ENCODE assay signal across 9 mouse cellular contexts in genomic region chr2:23021721-23022120, GRCm38 (mm10). TPM values are rescaled to one million over a fixed set of nuclear protein-coding genes. Genes with fewer than 3 reads are reported as not detected.
DNase-seq lines count a peak whose midpoint lies in the region; ATAC-seq and TF ChIP-seq lines count a peak whose summit lies in the region.
"Had no signal": no experiment of that assay in that cellular context is flagged by ENCODE, and none has a peak within 500 bp of the region (broad histone marks: within the 10 kb centered on the region; RNA-seq: fewer than 3 reads in every experiment).

No protein-coding gene starts in this region.

- H3K9ac ChIP-seq in heart, adult 2 months (ENCODE audit: low read depth, low read length) = no peak overlapping the region
- H3K9ac ChIP-seq in hindbrain, postnatal 0 days (replicated peaks; ENCODE audit: low read length) = no peak overlapping the region
- H3K9ac ChIP-seq: limb, embryonic 15.5 days had no signal

- CTCF ChIA-PET in Patski (lab: Charles Lee) = interaction anchor here (0.9 to 2.9 kb wide), 4 partner anchors 11 to 60 kb away, joined by 3 to 14 read pairs (median 3); no protein-coding TSS in a partner anchor

- H3K79me2 ChIP-seq in heart, adult 2 months (replicated peaks; ENCODE audit: control insufficient read depth, insufficient read depth, low read length) = peaks cover 18% of the 10 kb centered on the region

- 3% methylated on average over 4 of the region's 4 CpGs for WGBS in heart, adult 2 months
- WGBS in lung, adult 2 months = 6% methylated on average over 4 of the region's 4 CpGs
- whole genome bisulfite sequencing in hindbrain, postnatal 0 days = 38% methylated on average over 4 of the region's 4 CpGs

- intact Hi-C loops in heart, adult 2 months (cut with DNase I) = no loop called here

- ATAC-seq in Patski = peak; percentile 97
- no peak for ATAC-seq in hindbrain, postnatal 0 days

- H3K4me2 ChIP-seq in hindbrain, postnatal 0 days (ENCODE audit: low read depth, low read length) = no peak overlapping the region
- H3K4me2 ChIP-seq: limb, embryonic 15.5 days had no signal

- no peak for TF ChIP-seq CTCF in Patski (IDR thresholded peaks at IDR 0.05)
- no peak for TF ChIP-seq CTCF in heart, adult 2 months (IDR thresholded peaks at IDR 0.05)
- TF ChIP-seq CTCF in lung, adult 2 months (IDR thresholded peaks at IDR 0.05; ENCODE audit: insufficient read depth, low read length) = no peak
- no peak for TF ChIP-seq CTCF in hindbrain, postnatal 0 days (IDR thresholded peaks at IDR 0.05; ENCODE audit: low read depth)

- H3K27ac ChIP-seq in heart, adult 2 months = peak overlapping the region; percentile 61
- no peak overlapping the region for H3K27ac ChIP-seq in hindbrain, postnatal 0 days
- H3K27ac ChIP-seq: limb, embryonic 15.5 days had no signal

- 0 out of 2 replicates have a peak, but pooled peaks have one; percentile 22 for TF ChIP-seq EP300 in heart, adult 2 months (IDR thresholded peaks at IDR 0.05; ENCODE audit: insufficient read depth, low read depth, low read length)

- POLR2A ChIA-PET in Patski (lab: Charles Lee) = interaction anchor here (1.3 kb wide), 1 partner anchor 11 kb away, joined by 4 read pairs; no protein-coding TSS in a partner anchor

- H3K27me3 ChIP-seq in Patski = no peaks in the 10 kb centered on the region
- H3K27me3 ChIP-seq in heart, adult 2 months (ENCODE audit: control insufficient read depth, insufficient read depth, low read length) = no peaks in the 10 kb centered on the region
- H3K27me3 ChIP-seq in hindbrain, postnatal 0 days (ENCODE audit: insufficient read depth, low read length) = no peaks in the 10 kb centered on the region
- H3K27me3 ChIP-seq: limb, embryonic 15.5 days had no signal

- in situ Hi-C loops in Patski (cut with MboI; ENCODE audit: low pct_unique_long_range_greater_than_20kb) = no loop called here

- no peaks in the 10 kb centered on the region for H3K9me3 ChIP-seq in hindbrain, postnatal 0 days (ENCODE audit: low read length)
- H3K9me3 ChIP-seq: limb, embryonic 15.5 days had no signal

- H3K4me1 ChIP-seq in heart, adult 2 months (ENCODE audit: control insufficient read depth, insufficient read depth, low read length) = peaks cover 17% of the 10 kb centered on the region
- H3K4me1 ChIP-seq in lung, adult 2 months (ENCODE audit: control insufficient read depth, insufficient read depth, low read length) = peaks cover 29% of the 10 kb centered on the region
- no peaks in the 10 kb centered on the region for H3K4me1 ChIP-seq in hindbrain, postnatal 0 days (ENCODE audit: insufficient read depth, low read length)
- H3K4me1 ChIP-seq: limb, embryonic 15.5 days had no signal

- no peak overlapping the region for H3K4me3 ChIP-seq in heart, adult 2 months
- H3K4me3 ChIP-seq in lung, adult 2 months (replicated peaks; ENCODE audit: extremely low read depth, low read depth, low read length) = no peak overlapping the region
- H3K4me3 ChIP-seq in hindbrain, postnatal 0 days (ENCODE audit: low read length) = no peak overlapping the region
- H3K4me3 ChIP-seq: limb, embryonic 15.5 days had no signal

- TF ChIP-seq POLR2A in heart, adult 2 months (IDR thresholded peaks at IDR 0.05; ENCODE audit: insufficient read depth, low read depth, low read length) = no peak
- TF ChIP-seq POLR2A in lung, adult 2 months (IDR thresholded peaks at IDR 0.05; ENCODE audit: borderline replicate concordance, extremely low read depth, low read depth, low read length) = no peak

- peaks cover 22% of the 10 kb centered on the region for H3K36me3 ChIP-seq in heart, adult 2 months (ENCODE audit: control insufficient read depth, insufficient read depth, low read length)
- no peaks in the 10 kb centered on the region for H3K36me3 ChIP-seq in hindbrain, postnatal 0 days (ENCODE audit: insufficient read depth, low read length)
- H3K36me3 ChIP-seq: limb, embryonic 15.5 days had no signal

- DNase-seq in 3134 (ENCODE audit: extremely low read depth, insufficient read length, low spot score) = peak; percentile 30
- DNase-seq in Patski (ENCODE audit: low read depth, low spot score) = no peak
- peak; percentile 52 to 69 for DNase-seq in heart, adult 2 months
- DNase-seq in lung, adult 2 months = peak; percentile 31
- no peak for DNase-seq in cerebellum, postnatal 10 days
- DNase-seq in hindbrain, postnatal 0 days (ENCODE audit: low spot score) = no peak
- DNase-seq in left cerebral cortex, adult 18-20 months (ENCODE audit: low spot score in 2 of 2) = no peak
- no peak for DNase-seq in layer of hippocampus, adult 8-10 months (ENCODE audit: low spot score in 2 of 2)

RNA-seq across cellular contexts. Expression of gene Abi1, which starts 18.3 kb away (rescaled TPM):
- polyA plus RNA-seq in Patski (2021) = 62.8 TPM
- 10 to 100 TPM; 20.9 to 23.5 TPM for total RNA-seq in heart, adult 2 months (2021)
- 32.6 and 40.9 TPM in 2 replicates for polyA plus RNA-seq in heart, adult 2 months (2012; rRNA removed)
- polyA plus RNA-seq in lung, adult 2 months (2012; rRNA removed) = 118 and 137 TPM in 2 replicates
- total RNA-seq in hindbrain, postnatal 0 days (2014; rRNA removed) = 180 and 218 TPM in 2 replicates
- polyA plus RNA-seq in hindbrain, postnatal 0 days (2015; fragmentation: Nextera tagmentation; extraction: Ambion mirVana) = 60.4 and 64.9 TPM in 2 replicates
- total RNA-seq in left cerebral cortex, adult 18-20 months (2021) = 100 to 1,000 TPM; 142 to 146 TPM
- 100 to 1,000 TPM; 181 to 208 (median 193) TPM for total RNA-seq in layer of hippocampus, adult 8-10 months (2022)

RNA-seq across cellular contexts. Expression of gene Acbd5, which starts 46.2 kb away (rescaled TPM):
- polyA plus RNA-seq in Patski (2021) = 51.7 TPM
- 10 to 100 TPM; 26.5 to 28.0 TPM for total RNA-seq in heart, adult 2 months (2021)
- polyA plus RNA-seq in heart, adult 2 months (2012; rRNA removed) = 4.1 and 7.0 TPM in 2 replicates
- 16.4 and 17.1 TPM in 2 replicates for polyA plus RNA-seq in lung, adult 2 months (2012; rRNA removed)
- 29.7 and 30.1 TPM in 2 replicates for total RNA-seq in hindbrain, postnatal 0 days (2014; rRNA removed)
- polyA plus RNA-seq in hindbrain, postnatal 0 days (2015; fragmentation: Nextera tagmentation; extraction: Ambion mirVana) = 60.9 and 66.0 TPM in 2 replicates
- total RNA-seq in left cerebral cortex, adult 18-20 months (2021) = 10 to 100 TPM; 74.9 to 80.3 TPM
- 10 to 100 TPM; 80.6 to 92.0 (median 89.1) TPM for total RNA-seq in layer of hippocampus, adult 8-10 months (2022)

Comparison
In these comparisons a context has a peak if more than half of its experiments do, and no peak if none do; other contexts are left out.
1. DNase-seq: peak in 3134 (single experiment), heart, adult 2 months (2 of 2) and lung, adult 2 months (single experiment); none in Patski (single experiment), cerebellum, postnatal 10 days (0 of 2), hindbrain, postnatal 0 days (single experiment), left cerebral cortex, adult 18-20 months (0 of 2) and layer of hippocampus, adult 8-10 months (0 of 2).